Mouse (Mus musculus): ENCODE data around the gene March1.

The March1 gene

GRCm38 (mm10) chr8:66486084-66486763 lies 868.5 kb downstream of the March1 start, which contains the start of gene Tma16:
Tma16 (minus strand) TSS chr8:66486530.
- in situ Hi-C loops (cut with MboI; ENCODE audit: unreplicated experiment in 2 of 2): loop anchor here (5.0 to 25.0 kb wide), 4 partner anchors 376 to 1874 kb away; partner anchors contain the start of genes Msmo1 (in 2 of the 2) and Naf1 (in 2 of the 2)

- in situ Hi-C loops (cut with MboI; ENCODE audit: unreplicated experiment in 2 of 2): loop anchor here (5.0 to 25.0 kb wide), 4 partner anchors 374 to 1876 kb away; partner anchors contain the start of genes Msmo1 (in 2 of the 2) and Naf1 (in 2 of the 2)
Observed at GRCm38 (mm10) chr8:66488556-66488955, 870.9 kb downstream of the March1 start.

- in situ Hi-C loops (cut with MboI; ENCODE audit: unreplicated experiment in 2 of 2): loop anchor here (25.0 kb wide), 3 partner anchors 372 to 1878 kb away; partner anchors contain the start of genes Msmo1 (in 2 of the 2) and Naf1 (in 2 of the 2)
Observed at GRCm38 (mm10) chr8:66490624-66491023, 872.9 kb downstream of the March1 start.

GRCm38 (mm10) chr8:66494496-66494895 lies 876.8 kb downstream of the March1 start:
- in situ Hi-C loops (cut with MboI; ENCODE audit: unreplicated experiment in 2 of 2): loop anchor here (25.0 kb wide), 3 partner anchors 368 to 1882 kb away; partner anchors contain the start of genes Msmo1 (in 2 of the 2) and Naf1 (in 2 of the 2)

GRCm38 (mm10) chr8:66495726-66496125 lies 878.0 kb downstream of the March1 start:
- in situ Hi-C loops (cut with MboI; ENCODE audit: unreplicated experiment in 2 of 2): loop anchor here (5.0 to 25.0 kb wide), 6 partner anchors 43 to 1883 kb away; partner anchors contain the start of genes Msmo1 (in 2 of the 2), Naf1 (in 2 of the 2) and Tmem192 (in 1 of the 2)

GRCm38 (mm10) chr8:66496998-66497577 lies 879.4 kb downstream of the March1 start:
- in situ Hi-C loops (cut with MboI; ENCODE audit: unreplicated experiment in 2 of 2): loop anchor here (5.0 to 25.0 kb wide), 6 partner anchors 45 to 1885 kb away; partner anchors contain the start of genes Msmo1 (in 2 of the 2), Naf1 (in 2 of the 2) and Tmem192 (in 1 of the 2)

- in situ Hi-C loops (cut with MboI; ENCODE audit: unreplicated experiment in 2 of 2): loop anchor here in 1 of 2 experiments (25.0 kb wide), 1 partner anchor 409 kb away; no protein-coding TSS in a partner anchor
Observed at GRCm38 (mm10) chr8:66503381-66503780, 885.7 kb downstream of the March1 start.

GRCm38 (mm10) chr8:66511537-66511936 lies 893.8 kb downstream of the March1 start, which contains the start of gene Tktl2:
Tktl2 (plus strand) TSS chr8:66511756.
- in situ Hi-C loops (cut with MboI; ENCODE audit: unreplicated experiment in 2 of 2): loop anchor here in 1 of 2 experiments (25.0 kb wide), 1 partner anchor 401 kb away; no protein-coding TSS in a partner anchor

GRCm38 (mm10) chr8:66519149-66519548 lies 901.4 kb downstream of the March1 start:
- in situ Hi-C loops (cut with MboI; ENCODE audit: unreplicated experiment in 2 of 2): loop anchor here in 1 of 2 experiments (25.0 kb wide), 1 partner anchor 393 kb away; no protein-coding TSS in a partner anchor

GRCm38 (mm10) chr8:66520576-66520975 lies 902.9 kb downstream of the March1 start:
- in situ Hi-C loops (cut with MboI; ENCODE audit: unreplicated experiment in 2 of 2): loop anchor here in 1 of 2 experiments (25.0 kb wide), 1 partner anchor 392 kb away; no protein-coding TSS in a partner anchor
